Mouse (Mus musculus): Measurements from ENCODE around the gene Platr17.
"Not testable (repeated sequence)": the region's sequence is repeated elsewhere in the genome, so short reads cannot be mapped to it uniquely, and the experiment has no call there.

The Platr17 gene

DNA sequence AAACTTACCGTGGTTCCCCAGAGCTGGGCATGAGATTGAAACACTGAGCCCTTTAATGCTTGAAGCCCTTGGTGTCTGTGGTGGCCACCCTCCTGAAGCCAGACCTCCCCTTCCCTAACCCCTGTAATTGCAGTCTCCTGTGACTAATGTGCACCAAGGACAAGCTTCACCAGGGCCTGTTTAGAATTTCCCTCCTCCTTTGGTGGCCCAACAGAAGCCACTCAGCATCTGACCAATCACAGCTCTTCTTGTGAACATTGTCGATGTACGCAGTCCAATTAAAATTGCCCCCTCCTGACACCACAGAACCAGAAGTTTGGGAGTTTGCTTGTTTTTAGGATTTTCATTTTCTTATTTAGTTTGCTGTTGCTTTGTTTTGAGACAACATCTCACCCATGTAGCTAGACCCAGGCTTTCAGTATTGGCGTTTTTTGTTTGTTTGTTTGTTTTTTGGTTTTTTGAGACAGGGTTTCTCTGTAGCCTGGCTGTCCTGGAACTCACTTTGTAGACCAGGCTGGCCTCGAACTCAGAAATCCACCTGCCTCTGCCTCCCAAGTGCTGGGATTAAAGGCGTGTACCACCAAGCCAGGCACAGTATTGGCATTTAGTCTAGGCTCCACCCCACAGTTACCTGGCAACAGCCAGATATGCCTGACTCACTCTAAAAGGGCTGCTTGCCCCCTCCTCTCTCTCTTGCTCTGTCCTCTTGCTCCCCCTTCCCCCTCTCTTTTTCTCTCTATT, 854 bp upstream of the Platr17 start:
- not testable (repeated sequence) for DNase-seq

DNA sequence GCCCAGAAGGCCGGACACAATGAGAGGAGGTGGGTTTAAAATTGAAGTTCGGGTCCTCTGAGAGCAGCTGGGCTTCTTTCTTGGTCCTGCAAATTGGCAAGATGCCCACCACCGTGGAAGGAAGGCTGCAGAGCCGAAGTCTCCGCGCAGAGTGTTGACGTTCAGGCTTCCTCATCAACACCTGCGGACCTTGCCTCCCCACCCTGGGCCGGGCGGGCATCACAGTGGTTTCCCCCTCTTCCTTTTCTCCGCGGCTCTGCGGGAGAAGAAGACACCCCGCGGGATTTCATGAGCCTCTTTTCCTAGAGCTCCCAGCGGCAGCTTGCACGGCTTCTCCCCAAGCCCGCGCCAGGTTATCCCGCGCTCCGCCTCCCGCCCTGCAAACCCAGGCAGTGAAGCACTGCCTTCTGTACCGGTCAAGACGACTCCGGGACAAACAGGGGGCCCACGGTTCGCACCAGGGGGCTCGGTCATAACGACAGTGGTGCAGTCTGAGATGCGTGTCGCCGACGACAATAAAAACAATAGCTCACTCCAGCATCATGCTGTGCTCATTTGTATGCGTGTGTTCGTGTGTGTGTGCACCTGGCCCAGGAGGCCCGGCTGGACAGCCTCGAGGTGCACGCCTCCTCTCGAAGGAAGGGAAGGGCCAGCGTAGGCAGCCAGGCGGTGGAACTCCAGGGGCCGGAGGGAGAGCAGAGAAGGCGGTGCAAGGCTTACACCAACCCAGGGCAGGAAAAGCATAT, 3.6 kb downstream of the Platr17 start:
- peak; percentile 34 to 72 for DNase-seq

DNA sequence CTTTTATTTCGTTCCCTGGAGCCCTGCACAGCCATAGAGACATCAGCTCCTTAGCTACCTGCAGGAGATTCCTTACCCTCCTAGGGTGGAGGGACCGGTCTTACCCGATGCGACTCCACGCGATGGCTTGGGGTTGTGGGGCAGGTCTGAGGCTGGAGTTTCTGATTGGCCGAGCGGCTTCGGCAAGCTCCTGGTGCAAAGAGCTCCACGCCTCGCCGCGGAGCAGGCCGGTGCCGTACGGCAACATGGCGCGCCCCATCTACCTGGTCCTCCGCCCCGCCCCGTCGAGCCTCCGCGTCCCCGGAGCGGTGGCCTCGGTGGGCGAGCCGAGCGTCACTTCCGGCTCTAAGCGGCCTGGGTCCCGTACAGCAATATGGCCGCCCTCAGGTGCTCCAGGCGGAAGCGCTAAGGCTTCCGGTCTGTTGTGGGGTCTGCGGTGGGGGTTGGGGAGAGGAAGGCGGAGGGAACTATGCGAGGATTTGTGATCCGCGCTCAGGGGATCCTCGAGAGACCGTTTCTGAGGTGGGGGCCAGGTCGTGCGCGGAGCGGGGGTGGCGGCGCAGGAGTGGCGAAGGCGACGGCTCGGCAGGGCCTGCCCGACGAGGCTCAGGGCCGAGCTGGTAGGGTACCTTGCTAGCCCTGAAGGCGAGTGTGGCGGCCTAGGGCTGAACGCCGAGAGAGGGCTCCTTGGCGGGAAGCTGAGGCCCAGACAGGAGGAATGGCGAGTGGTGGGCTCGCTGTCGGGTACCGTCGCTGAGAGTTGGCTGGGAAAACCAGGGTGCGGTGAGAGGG, 4.3 kb downstream of the Platr17 start, which contains the start of gene Daxx:
Daxx (plus strand) TSS at position 338 of the 792 bp plus-strand sequence.
- DNase-seq = peak; percentile 99 to 100

DNA sequence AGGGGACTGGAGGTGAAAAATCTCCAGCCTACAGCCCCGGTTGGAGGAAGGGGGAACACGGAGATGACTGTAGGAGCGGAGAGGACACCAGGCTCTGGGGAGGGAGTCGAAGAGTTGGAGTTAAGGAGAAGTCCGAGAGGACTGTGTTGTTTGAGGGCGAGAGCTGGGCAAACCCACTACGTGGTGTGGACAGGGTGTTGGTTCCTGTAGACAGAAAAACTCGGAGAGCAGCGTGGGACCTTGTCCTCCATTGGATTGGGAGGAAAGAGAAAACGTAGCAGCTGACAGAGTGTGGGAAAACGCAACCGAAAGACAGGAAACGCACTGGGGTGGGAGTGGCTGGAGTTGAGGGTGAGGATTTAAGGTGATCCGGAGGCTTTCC, 4.9 kb downstream of the Platr17 start:
- DNase-seq = peak; percentile 60 to 74

DNA sequence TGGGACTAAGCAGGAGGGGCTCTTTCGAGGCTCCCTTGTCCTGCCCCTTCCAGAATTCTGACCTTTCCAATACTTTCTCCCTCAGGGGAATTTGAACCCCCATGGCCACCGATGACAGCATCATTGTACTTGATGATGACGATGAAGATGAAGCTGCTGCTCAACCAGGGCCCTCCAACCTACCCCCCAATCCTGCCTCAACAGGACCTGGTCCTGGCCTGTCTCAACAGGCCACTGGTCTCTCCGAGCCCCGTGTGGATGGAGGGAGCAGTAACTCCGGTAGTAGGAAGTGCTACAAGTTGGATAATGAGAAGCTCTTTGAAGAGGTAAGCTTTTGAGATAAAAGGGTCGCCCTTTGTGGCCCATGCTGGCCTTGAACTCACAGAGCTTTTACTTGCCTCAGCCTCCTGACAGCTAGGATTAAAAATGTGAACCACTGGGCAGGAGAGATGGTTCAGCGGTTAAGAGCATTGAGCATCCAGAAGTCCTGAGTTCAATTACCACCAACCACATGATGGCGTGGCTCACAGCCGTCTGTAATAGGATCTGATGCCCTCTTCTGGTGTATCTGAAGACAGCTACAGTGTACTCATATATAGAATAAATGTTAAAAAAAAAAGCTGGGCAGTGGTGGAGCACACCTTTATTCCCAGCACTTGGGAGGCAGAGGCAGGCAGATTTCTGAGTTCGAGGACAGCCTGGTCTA, 5.6 kb downstream of the Platr17 start:
- no peak for DNase-seq

DNA sequence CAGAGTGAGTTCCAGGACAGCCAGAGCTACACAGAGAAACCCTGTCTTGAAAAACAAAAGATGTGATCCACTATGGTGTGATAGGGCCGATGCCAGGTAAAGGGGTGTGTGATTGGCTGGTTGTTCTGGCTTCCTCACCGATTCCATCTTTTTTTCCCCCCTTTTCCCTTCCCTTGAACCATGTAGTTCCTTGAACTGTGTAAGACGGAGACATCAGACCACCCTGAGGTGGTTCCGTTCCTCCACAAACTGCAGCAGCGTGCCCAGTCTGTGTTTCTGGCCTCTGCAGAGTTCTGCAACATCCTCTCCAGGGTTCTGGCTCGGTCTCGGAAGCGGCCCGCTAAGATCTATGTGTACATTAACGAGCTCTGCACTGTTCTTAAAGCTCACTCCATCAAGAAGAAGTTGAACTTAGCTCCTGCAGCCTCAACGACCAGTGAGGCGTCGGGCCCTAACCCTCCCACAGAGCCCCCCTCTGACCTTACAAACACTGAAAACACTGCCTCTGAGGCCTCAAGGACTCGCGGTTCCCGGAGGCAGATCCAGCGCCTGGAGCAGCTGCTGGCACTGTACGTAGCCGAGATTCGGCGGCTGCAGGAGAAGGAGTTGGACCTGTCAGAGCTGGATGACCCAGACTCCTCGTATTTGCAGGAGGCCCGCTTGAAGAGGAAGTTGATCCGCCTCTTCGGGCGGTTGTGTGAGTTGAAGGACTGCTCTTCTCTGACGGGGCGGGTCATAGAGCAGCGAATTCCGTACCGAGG, 6.3 kb downstream of the Platr17 start:
- DNase-seq = no peak

DNA sequence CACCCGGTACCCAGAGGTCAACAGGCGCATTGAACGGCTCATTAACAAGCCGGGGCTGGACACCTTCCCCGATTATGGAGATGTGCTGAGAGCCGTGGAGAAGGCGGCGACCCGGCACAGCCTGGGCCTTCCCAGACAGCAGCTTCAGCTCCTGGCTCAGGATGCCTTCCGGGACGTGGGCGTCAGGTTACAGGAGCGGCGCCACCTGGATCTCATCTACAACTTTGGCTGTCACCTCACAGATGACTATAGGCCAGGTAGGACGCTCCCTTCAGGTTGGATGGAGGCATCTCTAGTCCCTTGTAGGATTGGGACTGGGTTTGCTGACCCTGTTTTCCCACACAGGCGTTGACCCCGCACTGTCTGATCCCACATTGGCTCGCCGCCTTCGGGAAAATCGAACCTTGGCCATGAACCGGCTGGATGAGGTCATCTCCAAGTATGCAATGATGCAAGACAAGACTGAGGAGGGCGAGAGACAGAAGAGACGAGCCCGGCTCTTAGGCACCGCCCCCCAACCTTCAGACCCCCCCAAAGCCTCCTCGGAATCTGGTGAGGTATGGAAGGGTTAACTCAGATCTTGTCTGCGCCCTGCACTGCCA, 7.0 kb downstream of the Platr17 start:
- peak in 1 of 2 experiments; percentile 56 for DNase-seq

DNA sequence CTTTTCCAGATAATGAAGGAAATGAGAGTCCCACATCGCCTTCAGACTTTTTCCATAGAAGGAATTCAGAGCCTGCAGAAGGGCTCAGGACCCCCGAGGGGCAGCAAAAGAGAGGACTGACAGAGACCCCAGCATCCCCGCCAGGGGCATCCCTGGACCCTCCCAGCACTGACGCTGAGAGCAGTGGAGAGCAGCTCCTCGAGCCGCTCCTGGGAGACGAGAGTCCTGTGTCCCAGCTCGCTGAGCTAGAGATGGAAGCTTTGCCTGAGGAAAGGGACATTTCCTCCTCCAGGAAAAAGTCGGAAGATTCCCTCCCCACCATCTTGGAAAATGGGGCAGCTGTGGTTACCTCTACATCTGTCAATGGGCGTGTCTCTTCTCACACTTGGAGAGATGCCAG, 8.3 kb downstream of the Platr17 start:
- DNase-seq = no peak

DNA sequence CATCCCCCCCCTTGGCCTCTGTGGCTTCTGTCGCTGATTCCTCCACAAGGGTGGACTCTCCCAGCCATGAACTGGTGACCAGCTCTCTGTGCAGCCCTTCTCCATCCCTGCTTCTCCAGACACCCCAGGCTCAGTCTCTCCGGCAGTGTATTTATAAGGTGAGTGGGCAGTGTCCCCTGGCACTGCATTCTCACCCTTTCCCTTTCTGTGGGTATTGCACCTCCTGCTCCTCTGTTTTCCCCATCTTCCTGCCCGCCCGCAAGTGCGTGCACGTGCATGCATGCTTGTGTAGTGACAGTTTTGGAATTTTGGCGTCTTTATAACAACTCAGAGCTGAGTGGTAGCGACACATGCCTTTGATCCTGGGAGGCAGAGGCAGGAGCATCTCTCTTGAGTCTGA, 9.0 kb downstream of the Platr17 start:
- DNase-seq = no peak

DNA sequence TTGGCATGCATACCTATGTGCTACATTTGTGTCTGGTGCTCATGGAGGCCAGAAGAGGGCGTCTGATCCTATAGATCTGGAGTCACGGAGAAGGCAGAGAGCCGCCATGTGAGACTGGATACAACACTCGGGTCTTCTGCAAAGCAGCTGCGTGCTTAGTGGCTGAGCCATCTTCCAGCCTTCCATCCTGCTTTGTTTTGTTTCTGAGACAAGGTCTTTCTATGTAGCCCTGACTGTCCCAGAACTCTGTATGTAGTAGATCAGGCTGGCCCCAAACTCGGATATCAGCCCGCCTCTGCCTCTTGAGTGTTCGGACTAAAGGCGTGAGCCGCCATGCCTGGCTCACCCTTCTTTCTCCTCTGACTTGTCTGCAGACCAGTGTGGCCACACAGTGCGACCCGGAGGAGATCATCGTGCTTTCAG, 10.0 kb downstream of the Platr17 start:
- DNase-seq = no peak

DNA sequence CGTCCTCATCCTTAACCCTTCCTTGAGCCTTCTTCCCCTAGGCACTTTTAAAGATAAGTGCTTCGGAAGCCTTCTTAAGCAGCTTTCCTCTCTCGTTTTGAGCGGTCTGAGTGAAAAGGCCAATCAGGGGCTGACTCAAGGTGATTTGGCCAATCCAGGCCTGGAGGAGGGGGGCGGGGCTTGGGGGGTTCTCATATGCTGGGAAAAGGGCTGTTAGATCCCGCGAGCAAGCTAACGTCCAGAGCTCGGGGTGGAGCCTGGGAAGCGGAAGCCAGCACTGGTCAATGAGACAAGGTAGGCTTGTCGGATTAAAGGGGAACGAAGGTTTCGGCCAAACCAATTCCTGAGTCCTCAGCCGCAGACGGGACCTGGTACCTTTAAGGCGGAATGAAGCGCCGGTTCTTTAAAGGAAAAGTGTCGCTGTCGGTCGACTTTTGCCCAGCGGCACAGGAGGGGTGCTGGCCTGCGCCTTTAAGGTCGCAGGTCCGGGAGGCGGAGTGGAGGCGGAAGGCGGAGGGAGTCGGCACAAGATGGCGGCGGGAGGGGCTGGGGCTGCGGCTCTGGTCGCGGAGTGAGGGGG, 10.8 kb downstream of the Platr17 start, which contains the start of the genes Tapbp and Zbtb22:
Tapbp (plus strand) TSS at position 229 of the 580 bp plus-strand sequence.
Zbtb22 (plus strand) TSS at position 234 of the 580 bp plus-strand sequence.
- DNase-seq = peak; percentile 99

DNA sequence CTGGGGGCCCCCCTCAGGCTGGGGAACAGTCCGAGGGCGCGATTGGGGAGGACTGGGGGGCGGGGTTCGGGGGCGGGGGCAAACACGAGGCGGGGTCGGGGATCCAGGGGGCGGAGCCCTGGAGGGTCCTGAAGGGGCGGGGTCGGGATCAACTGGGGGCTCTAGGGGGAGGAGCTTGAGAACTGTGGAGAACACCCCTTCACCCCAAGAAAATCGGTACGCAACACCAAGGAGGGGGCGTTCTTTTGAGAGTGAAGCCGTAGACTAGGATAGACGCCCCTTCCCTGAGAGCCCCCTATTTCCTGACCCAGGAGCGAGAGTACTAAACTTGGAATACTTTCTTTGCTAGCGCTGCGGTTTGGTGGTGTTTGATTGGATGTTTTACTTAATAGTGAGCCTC, 11.4 kb downstream of the Platr17 start:
- peak in 1 of 2 experiments; percentile 39 for DNase-seq

DNA sequence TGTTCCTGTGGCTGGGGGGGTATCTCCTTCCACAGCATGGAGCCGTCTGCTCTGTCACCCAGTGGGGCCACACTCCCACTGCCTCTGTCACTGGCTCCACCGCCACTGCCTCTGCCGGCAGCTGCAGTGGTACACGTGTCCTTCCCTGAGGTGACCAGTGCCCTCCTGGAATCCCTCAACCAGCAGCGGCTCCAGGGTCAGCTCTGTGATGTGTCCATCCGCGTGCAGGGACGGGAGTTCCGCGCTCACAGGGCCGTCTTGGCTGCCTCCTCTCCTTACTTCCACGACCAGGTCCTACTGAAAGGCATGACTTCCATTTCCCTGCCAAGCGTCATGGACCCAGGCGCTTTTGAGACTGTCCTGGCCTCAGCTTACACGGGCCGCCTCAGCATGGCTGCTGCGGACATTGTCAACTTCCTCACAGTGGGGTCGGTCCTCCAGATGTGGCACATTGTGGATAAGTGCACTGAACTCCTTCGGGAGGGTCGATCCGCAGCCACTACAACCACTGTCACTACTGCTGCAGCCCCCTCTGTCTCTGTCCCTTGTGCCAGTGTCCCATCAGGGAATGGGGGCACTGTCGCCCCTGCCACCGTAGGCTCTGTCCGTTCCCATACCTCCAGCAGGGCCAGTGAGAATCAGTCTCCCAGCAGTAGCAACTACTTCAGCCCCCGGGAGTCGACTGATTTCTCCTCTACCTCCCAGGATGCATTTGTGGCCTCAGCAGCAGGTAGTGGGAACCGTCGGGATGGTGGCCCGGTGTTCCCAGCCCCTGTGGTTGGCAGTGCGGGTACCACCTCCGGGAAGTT, 12.1 kb downstream of the Platr17 start:
- peak in 1 of 2 experiments; percentile 24 for DNase-seq

DNA sequence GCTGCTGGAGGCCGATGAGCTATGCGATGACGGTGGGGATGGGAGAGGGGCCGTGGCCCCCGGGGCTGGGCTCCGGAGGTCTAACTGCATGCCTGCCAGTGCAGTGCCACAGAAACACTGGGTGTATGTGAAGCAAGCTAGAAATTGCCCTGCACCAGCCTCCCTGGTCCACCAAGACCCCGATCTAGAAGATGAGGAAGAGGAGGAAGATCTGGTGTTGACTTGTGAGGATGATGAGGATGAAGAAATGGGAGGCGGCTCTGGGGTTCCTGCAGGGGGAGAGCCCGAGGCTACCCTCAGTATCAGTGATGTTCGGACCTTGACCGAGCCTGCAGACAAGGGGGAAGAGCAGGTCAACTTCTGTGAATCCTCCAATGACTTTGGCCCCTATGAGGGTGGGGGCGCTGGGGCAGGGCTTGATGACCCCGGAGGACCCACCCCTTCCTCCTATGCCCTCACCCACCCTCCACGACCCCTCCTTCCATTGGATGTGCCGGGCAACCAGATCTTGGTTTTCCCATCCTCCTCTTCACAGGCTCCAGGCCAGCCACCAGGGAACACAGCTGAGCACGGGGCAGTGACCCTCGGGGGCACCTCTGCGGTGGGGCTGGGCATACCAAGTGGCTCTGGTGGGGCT, 12.8 kb downstream of the Platr17 start:
- DNase-seq = no peak

DNA sequence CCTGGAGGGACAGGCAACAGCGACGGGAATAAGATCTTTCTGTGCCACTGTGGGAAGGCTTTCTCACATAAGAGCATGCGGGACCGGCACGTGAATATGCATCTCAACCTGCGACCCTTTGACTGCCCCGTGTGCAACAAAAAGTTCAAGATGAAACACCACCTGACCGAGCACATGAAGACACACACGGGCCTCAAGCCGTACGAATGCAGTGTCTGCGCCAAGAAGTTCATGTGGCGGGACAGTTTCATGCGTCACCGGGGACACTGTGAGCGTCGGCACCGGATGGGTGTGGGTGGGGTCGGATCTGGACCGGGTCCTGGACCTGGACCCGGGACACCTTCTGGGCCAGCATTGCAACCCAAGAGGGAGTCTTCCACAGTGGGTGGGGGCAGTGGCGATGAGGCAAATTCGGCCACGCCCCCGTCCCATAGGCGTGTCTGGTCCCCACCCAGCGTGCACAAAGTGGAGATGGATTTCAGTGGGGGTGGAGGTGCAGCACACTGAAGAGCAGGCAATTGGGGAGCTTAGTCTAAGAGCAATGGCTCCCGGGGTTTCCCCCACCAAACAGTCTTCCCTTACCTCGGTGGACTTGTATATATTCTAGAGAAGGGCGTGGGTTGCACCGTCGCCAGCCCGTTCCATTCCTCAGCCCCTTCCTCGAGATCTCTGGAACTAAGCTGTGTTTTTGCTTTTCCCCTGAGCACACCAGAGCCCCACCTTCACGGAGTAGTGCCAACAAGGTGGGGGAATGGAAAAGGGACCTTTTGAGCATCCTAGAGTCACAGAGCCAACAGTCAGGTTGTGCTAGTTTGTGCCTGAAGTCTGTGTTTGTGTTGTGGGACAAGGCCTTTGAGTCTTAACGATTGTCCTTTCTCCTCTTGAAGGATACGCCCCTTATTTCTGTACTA, 13.6 kb downstream of the Platr17 start:
- DNase-seq = peak in 1 of 2 experiments; percentile 43

DNA sequence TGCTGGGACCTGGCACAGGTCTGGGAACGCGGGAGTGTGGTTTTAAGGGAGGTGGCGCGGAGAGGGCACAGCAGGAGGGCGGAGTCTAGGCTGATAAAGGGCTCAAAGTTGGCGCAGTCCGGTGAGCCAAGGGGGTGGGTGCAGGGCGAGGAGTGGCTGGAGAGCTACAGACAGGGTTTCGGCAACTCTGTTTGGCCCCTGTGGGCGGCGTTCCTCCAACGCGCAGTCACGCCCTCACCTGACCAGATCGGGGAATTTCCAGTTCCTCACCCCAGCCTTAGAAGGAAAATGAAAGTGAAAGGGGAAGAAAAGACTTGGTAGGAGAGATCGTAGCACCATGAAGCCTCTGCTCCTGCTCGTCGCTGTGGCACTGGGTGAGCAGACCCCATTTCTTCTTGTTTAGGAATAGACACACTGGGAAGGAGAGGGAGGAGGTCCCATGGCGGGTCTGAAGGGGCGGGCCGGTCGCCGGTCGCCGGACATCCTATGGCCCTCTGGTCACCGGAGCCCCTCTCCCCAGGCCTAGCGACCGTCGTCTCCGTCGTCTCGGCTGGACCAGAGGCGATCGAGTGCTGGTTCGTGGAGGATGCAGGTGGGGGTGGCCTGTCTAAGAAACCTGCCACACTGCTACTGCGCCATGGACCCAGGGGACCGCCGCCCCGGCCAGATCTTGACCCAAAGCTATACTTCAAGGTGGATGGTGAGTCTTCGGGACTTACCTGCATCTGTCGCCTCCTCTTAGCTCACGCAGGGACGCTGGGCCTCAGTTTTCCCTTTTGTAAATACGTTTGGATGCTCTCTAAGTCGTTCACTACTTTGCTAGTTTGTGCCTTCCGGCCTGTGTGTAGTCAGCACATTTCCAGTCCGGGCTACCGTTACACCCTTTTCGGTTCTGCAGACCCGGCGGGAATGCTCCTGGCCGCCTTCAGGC, 14.7 kb downstream of the Platr17 start:
- DNase-seq = peak; percentile 91

Measured in kidney, postnatal 36 days (tissue).